Mouse (Mus musculus): ENCODE results near the gene Ankrd63. TPM values are rescaled to one million over a fixed set of nuclear protein-coding genes. Genes with fewer than 3 reads are reported as not detected.

Gene Ankrd63
- not detected for polyA plus RNA-seq (2017; shearing (Covaris generic))

DNA sequence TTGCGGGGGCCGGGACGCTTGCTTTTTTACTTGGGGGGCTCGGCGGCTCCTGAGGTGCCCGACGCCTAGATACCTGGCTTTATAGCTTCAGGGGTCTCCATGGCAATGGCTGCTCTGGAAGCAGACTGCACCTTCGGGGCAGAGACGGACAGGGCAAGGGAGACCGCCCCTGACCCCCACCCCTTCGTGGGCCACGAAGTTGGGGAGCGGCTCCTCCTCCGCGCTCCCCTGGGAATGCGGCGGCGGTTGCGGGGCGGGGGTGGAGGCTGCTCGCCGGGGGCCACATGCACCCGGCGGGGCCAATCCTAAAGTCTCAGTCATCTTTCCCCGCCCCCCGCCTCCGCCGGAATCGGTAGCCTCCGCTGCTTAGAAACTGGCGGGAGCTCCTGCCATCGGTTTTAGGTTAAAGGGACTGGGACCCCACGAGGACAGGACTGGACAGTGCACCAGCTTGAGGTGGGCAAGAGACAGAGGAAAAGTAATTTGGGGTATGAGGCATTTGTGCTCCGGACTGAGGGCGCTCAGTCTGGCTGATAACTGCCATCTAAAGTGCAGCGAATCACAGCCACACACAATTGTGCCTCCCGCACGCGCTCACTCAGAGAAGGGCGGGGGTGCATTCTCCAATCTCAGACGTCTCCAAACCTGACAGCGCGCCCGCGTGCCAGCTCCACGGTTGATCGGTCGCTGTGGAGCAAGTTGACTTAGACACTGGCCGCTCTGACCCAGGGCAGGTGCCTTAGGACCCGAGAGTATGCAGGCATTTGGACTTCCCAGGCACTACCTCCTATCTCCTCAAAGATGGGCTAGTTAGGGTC lies at the start of gene Ankrd63:
Ankrd63 (minus strand) TSS at position 51 of the 818 bp plus-strand sequence.

GRCm38 (mm10) chr2:118745232-118745884 lies 41.6 kb upstream of the Ankrd63 start, which contains the start of gene Inafm2:
TSS of gene Inafm2 (plus strand) at chr2:118745758.

DNA sequence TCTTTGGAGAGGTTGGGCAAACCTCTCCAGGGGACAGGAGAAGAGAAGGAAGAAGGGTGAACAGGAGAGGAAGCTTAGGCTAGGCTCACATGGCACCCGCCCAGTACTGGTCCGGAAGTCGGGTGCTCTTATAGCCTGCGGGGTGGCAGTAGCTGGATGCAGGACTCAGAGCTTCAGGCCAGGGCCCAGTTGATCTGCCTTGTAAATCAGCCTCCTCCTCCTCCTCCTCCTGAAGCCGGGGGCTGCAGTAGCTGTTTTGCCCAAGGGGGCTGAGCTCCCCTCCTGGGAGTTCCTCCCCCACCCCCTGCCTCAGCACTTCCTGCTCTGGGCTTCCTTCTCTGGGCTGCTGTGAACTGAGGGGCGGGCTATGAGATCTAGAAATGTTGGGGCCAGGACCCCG lies 24.6 kb upstream of the Ankrd63 start, which contains the start of gene Plcb2:
Plcb2 (minus strand) TSS at position 102 of the 400 bp plus-strand sequence.

GRCm38 (mm10) chr2:118662902-118663803 lies 40.6 kb downstream of the Ankrd63 start, which contains the start of gene Pak6:
TSS of gene Pak6 (plus strand) at chr2:118663303.

Other genes starting within 250 kb of the Ankrd63 start
- 100 to 1,000 TPM; 288 to 313 TPM for gene Srp14, start 224.3 kb downstream of the Ankrd63 start, polyA plus RNA-seq (2017; shearing (Covaris generic))
- 1 to 10 TPM; 2.3 to 4.3 TPM for gene Bmf, start 154.3 kb downstream of the Ankrd63 start, polyA plus RNA-seq (2017; shearing (Covaris generic))
- 1 to 10 TPM; 1.6 to 2.4 TPM for gene Bub1b, start 105.8 kb downstream of the Ankrd63 start, polyA plus RNA-seq (2017; shearing (Covaris generic))
- 1 to 10 TPM in 1 of 2 experiments, under 1 TPM in 1; 0.98 to 4.6 TPM for gene Pak6, start 40.7 kb downstream of the Ankrd63 start, polyA plus RNA-seq (2017; shearing (Covaris generic))
- gene Plcb2, start 24.5 kb upstream of the Ankrd63 start, polyA plus RNA-seq (2017; shearing (Covaris generic)), result 10 to 100 TPM; 43.8 to 46.0 TPM
- 10 to 100 TPM; 11.0 to 14.9 TPM for gene Inafm2, start 41.8 kb upstream of the Ankrd63 start, polyA plus RNA-seq (2017; shearing (Covaris generic))
- gene Ccdc9b, start 58.7 kb upstream of the Ankrd63 start, polyA plus RNA-seq (2017; shearing (Covaris generic)), result under 1 TPM in 1 of 2 experiments, not detected in 1; 0.07 TPM
- not detected for gene Phgr1, start 68.8 kb upstream of the Ankrd63 start, polyA plus RNA-seq (2017; shearing (Covaris generic))
- gene Disp2, start 75.8 kb upstream of the Ankrd63 start, polyA plus RNA-seq (2017; shearing (Covaris generic)), result 1 to 10 TPM in 1 of 2 experiments, under 1 TPM in 1; 0.18 to 4.6 TPM
- 10 to 100 TPM in 1 of 2 experiments, 1 to 10 TPM in 1; 9.2 to 14.6 TPM for gene Knstrn, start 110.0 kb upstream of the Ankrd63 start, polyA plus RNA-seq (2017; shearing (Covaris generic))
- gene Ivd, start 158.0 kb upstream of the Ankrd63 start, polyA plus RNA-seq (2017; shearing (Covaris generic)), result 10 to 100 TPM; 60.4 to 62.3 TPM
- 10 to 100 TPM; 18.1 to 22.5 TPM for gene Bahd1, start 196.4 kb upstream of the Ankrd63 start, polyA plus RNA-seq (2017; shearing (Covaris generic))
- 1 to 10 TPM; 4.5 to 7.9 TPM for gene Chst14, start 222.5 kb upstream of the Ankrd63 start, polyA plus RNA-seq (2017; shearing (Covaris generic))